Mouse (Mus musculus) thymus, adult 2 months (tissue): ENCODE data around the gene Parp2.

Experiments used
- CTCF ChIP-seq: fragments of 200-500 bp; IDR thresholded peaks from 2 replicates; pipeline ENCODE4 v1.5.1; 2012; ENCODE audit warnings: mild to moderate bottlenecking, control low read depth, low read length, moderate library complexity, borderline replicate concordance; ENCODE audit not compliant: control insufficient read depth, poor library complexity, insufficient read depth; ENCODE audit errors: extremely low read depth
- POLR2A ChIP-seq: fragments of 200-500 bp; IDR thresholded peaks from 2 replicates; pipeline ENCODE4 v1.6.1; 2012; ENCODE audit warnings: mild to moderate bottlenecking, low read length, control low read depth, moderate library complexity; ENCODE audit not compliant: control insufficient read depth, poor library complexity, insufficient read depth; ENCODE audit errors: extremely low read depth

- TF ChIP-seq POLR2A (no peak), CTCF (no peak)
Measured at GRCm38 (mm10) chr14:50799502-50800259, 8.0 kb upstream of the Parp2 start.
